Mouse (Mus musculus) thymus, adult 2 months (tissue): ENCODE results near the gene Scarb1. TPM values are rescaled to one million over a fixed set of nuclear protein-coding genes. Genes with fewer than 3 reads are reported as not detected.

Experiments used
- DNase-seq: peaks from one replicate; pipeline ENCODE4 v3.0.0; 2021
- H3K27ac ChIP-seq: fragments of 200-500 bp; 2 replicates; pipeline ENCODE4 v1.5.1; 2012; ENCODE audit warnings: low read length, control low read depth; ENCODE audit not compliant: control insufficient read depth, insufficient read depth
- H3K27me3 ChIP-seq: fragments of 200-500 bp; 2 replicates; pipeline ENCODE4 v1.6.1; 2012; ENCODE audit warnings: mild to moderate bottlenecking, low read length, moderate library complexity, mixed read lengths; ENCODE audit not compliant: control insufficient read depth, insufficient read depth
- H3K36me3 ChIP-seq: fragments of 200-500 bp; 2 replicates; pipeline ENCODE4 v1.6.1; 2012; ENCODE audit warnings: mild to moderate bottlenecking, low read length, moderate library complexity; ENCODE audit not compliant: control insufficient read depth, insufficient read depth
- H3K4me1 ChIP-seq: fragments of 200-500 bp; replicated peaks from 2 replicates; pipeline ENCODE4 v1.6.1; 2012; ENCODE audit warnings: low read length; ENCODE audit not compliant: control insufficient read depth, insufficient read depth
- H3K4me3 ChIP-seq: fragments of 200-500 bp; 2 replicates; pipeline ENCODE4 v1.5.1; 2012; ENCODE audit warnings: mild to moderate bottlenecking, low read length, control low read depth, moderate library complexity; ENCODE audit not compliant: control insufficient read depth, insufficient read depth
- CTCF ChIP-seq: fragments of 200-500 bp; IDR thresholded peaks from 2 replicates; pipeline ENCODE4 v1.5.1; 2012; ENCODE audit warnings: mild to moderate bottlenecking, control low read depth, low read length, moderate library complexity, borderline replicate concordance; ENCODE audit not compliant: control insufficient read depth, poor library complexity, insufficient read depth; ENCODE audit errors: extremely low read depth
- POLR2A ChIP-seq: fragments of 200-500 bp; IDR thresholded peaks from 2 replicates; pipeline ENCODE4 v1.6.1; 2012; ENCODE audit warnings: mild to moderate bottlenecking, low read length, control low read depth, moderate library complexity; ENCODE audit not compliant: control insufficient read depth, poor library complexity, insufficient read depth; ENCODE audit errors: extremely low read depth
- WGBS: fragments of 180-500 bp; shearing (Covaris S2); methylation state at CpG from one replicate; pipeline ENCODE4 v1.1.7; 2018; 5-methylcytosine and 5-hydroxymethylcytosine counted together
- polyA plus RNA-seq: library from polyadenylated mRNA; depleted of rRNA; stranded (reverse); fragments of >200 nt; gene quantifications from 2 replicates; pipeline ENCODE4 v1.2.3, GENCODE M21; 2012

The Scarb1 gene
- polyA plus RNA-seq, 1 experiment = 80.7 TPM

- Histone ChIP-seq H3K27me3 (no peaks in the 10 kb centered on the region), H3K4me1 (peaks cover 3% of the 10 kb centered on the region; the same call in 1 of the 2 replicates), H3K36me3 (no peaks in the 10 kb centered on the region), H3K27ac (no peak overlapping the region), H3K4me3 (no peak overlapping the region)
- TF ChIP-seq CTCF = no peak
- TF ChIP-seq POLR2A = no peak
- WGBS = 63% methylated on average over 7 of the region's 7 CpGs
- DNase-seq = no peak
Observed at GRCm38 (mm10) chr5:125363894-125364293, 23.0 kb upstream of the Scarb1 start.

- H3K36me3 ChIP-seq = no peaks in the 10 kb centered on the region
- no peak overlapping the region for H3K4me3 ChIP-seq
- peaks cover 8% of the 10 kb centered on the region for H3K4me1 ChIP-seq
- no peak overlapping the region for H3K27ac ChIP-seq
- 80% methylated on average over 16 of the region's 16 CpGs for WGBS
- TF ChIP-seq CTCF = no peak
- TF ChIP-seq POLR2A = no peak
- DNase-seq = no peak
- H3K27me3 ChIP-seq = no peaks in the 10 kb centered on the region
Observed at GRCm38 (mm10) chr5:125360981-125361510, 20.2 kb upstream of the Scarb1 start.

- peaks cover 8% of the 10 kb centered on the region for H3K4me1 ChIP-seq
- no peaks in the 10 kb centered on the region for H3K36me3 ChIP-seq
- no peak overlapping the region for H3K4me3 ChIP-seq
- H3K27ac ChIP-seq = no peak overlapping the region
- 95% methylated on average over 9 of the region's 9 CpGs for WGBS
- no peak for DNase-seq
- no peaks in the 10 kb centered on the region for H3K27me3 ChIP-seq
- TF ChIP-seq CTCF = no peak
- TF ChIP-seq POLR2A = no peak
Observed at GRCm38 (mm10) chr5:125360566-125360965, 19.7 kb upstream of the Scarb1 start.

- Histone ChIP-seq H3K4me3 (no peak overlapping the region), H3K27me3 (no peaks in the 10 kb centered on the region), H3K27ac (no peak overlapping the region), H3K4me1 (peaks cover 6% of the 10 kb centered on the region), H3K36me3 (no peaks in the 10 kb centered on the region)
- DNase-seq = no peak
- TF ChIP-seq POLR2A = no peak
- TF ChIP-seq CTCF = no peak
- WGBS = 17% methylated on average over 5 of the region's 5 CpGs
Observed at GRCm38 (mm10) chr5:125358270-125358608, 17.3 kb upstream of the Scarb1 start.

DNA sequence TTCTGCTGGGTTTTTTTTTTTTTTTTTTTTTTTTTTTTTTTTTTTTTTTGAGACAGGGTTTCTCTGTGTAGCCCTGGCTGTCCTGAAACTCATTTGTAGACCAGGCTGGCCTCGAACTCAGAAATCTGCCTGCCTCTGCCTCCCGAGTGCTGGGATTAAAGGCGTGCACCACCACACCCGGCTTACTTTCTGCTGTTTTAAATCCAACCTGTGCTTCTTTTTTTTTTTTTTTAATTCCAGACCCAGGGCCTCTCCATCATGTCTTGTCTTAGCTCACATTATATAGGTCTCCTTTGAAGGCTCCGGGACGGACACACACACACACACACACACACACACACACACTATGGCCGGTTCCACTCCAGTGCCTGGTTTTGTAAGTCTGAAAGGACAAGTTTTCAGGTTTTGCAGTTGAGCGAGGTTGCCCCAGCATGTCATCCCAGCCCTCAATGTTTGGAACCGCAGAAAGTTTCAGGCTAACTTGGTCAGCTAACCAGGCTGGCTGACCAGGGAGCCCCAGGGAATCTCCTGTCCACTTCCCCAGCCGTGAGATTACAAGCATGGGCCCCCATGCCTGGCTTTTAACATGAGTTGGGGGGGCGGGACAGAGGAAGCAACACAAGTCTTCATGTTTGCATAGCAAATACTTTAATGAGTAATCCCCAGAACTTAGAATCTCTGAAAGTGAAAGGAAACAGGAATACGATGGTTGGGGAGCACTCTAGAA is 16.8 kb upstream of the Scarb1 start:
- Histone ChIP-seq H3K4me3 (no peak overlapping the region), H3K27me3 (no peaks in the 10 kb centered on the region), H3K27ac (no peak overlapping the region), H3K36me3 (no peaks in the 10 kb centered on the region), H3K4me1 (peaks cover 6% of the 10 kb centered on the region)
- no peak for DNase-seq
- WGBS = 65% methylated on average over 12 of the region's 12 CpGs
- TF ChIP-seq POLR2A = no peak
- no peak for TF ChIP-seq CTCF

DNA sequence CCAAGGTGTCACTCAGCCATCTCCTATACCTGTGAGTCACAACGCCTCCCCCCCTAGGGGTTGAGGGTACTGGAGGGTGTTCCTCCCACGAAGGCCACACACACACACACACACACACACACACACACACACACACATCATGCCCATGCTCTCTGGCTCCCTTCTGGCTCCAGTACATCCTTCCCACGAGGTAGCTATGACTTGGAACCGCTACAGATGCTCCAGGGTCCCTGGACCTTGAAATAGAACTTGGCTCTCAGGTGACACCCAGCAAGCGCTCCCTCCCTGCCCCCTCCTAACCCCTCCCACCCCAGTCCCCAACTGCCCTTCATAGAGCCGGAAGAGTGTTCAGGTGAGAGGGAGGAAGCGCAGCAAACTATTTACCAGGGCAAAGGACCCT is 14.8 kb upstream of the Scarb1 start:
- Histone ChIP-seq H3K36me3 (no peaks in the 10 kb centered on the region), H3K4me1 (peaks cover 6% of the 10 kb centered on the region), H3K27ac (no peak overlapping the region), H3K27me3 (no peaks in the 10 kb centered on the region), H3K4me3 (no peak overlapping the region)
- DNase-seq = no peak
- 71% methylated on average over 7 of the region's 7 CpGs for WGBS
- TF ChIP-seq POLR2A (no peak), CTCF (no peak)
